Mouse (Mus musculus) E14TG2a.4 (cell line): ENCODE data around the gene Fras1.
A peak's percentile ranks its signal among the peaks of the same experiment; 100 is the strongest.

ENCODE experiments used
- H3K27me3 ChIP-seq: 2 replicates; pipeline ENCODE4 v1.6.1; 2014; ENCODE audit warnings: low read length, control low read depth; ENCODE audit not compliant: insufficient read depth
- H3K36me3 ChIP-seq: 2 replicates; pipeline ENCODE4 v1.6.1; 2014; ENCODE audit warnings: low read length, control low read depth; ENCODE audit not compliant: insufficient read depth
- H3K4me1 ChIP-seq: replicated peaks from 2 replicates; pipeline ENCODE4 v1.6.1; 2014; ENCODE audit warnings: low read depth, low read length, control low read depth
- H3K4me3 ChIP-seq: replicated peaks from 2 replicates; pipeline ENCODE4 v1.5.1; 2014; ENCODE audit warnings: mild to moderate bottlenecking, low read length
- H3K9me3 ChIP-seq: 2 replicates; pipeline ENCODE4 v1.6.1; 2014; ENCODE audit warnings: low read length, control low read depth
- CTCF ChIP-seq: conservative IDR thresholded peaks from 2 replicates; pipeline ENCODE4 v1.5.1; 2014; ENCODE audit warnings: low read length
- NANOG ChIP-seq: IDR thresholded peaks from 2 replicates; pipeline ENCODE4 v1.6.1; 2014; ENCODE audit warnings: borderline replicate concordance, low read length, mixed read lengths
- POU5F1 ChIP-seq: IDR thresholded peaks from 2 replicates; pipeline ENCODE4 v1.6.1; 2014; ENCODE audit warnings: low read length, borderline replicate concordance

The Fras1 gene

DNA sequence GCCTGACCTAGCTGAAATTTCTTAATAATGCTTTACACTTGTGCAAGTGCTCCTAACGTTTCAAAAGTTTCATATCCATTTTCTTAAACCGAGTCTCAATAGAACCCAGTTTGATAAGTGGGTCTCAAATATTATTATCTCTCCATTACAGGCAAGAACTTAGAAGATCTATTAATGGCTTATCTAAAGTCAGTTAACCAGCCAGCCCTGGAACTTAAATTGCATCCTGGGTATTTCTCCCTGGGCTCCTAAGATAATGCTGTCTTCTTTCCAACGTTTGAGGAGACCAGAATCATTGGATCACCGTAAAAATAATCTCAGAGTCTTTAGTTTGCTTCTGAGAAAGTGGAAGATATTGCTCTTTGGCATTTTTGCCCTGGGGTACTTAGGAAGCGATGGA lies 8.2 kb upstream of the Fras1 start:
- no peak overlapping the region for H3K4me3 ChIP-seq
- peaks cover 5% of the 10 kb centered on the region; the same call in 1 of the 2 replicates for H3K27me3 ChIP-seq
- peaks cover 9% of the 10 kb centered on the region for H3K9me3 ChIP-seq
- no peak for TF ChIP-seq CTCF
- H3K36me3 ChIP-seq, result no peaks in the 10 kb centered on the region
- peaks cover 4% of the 10 kb centered on the region; the same call in 1 of the 2 replicates for H3K4me1 ChIP-seq

DNA sequence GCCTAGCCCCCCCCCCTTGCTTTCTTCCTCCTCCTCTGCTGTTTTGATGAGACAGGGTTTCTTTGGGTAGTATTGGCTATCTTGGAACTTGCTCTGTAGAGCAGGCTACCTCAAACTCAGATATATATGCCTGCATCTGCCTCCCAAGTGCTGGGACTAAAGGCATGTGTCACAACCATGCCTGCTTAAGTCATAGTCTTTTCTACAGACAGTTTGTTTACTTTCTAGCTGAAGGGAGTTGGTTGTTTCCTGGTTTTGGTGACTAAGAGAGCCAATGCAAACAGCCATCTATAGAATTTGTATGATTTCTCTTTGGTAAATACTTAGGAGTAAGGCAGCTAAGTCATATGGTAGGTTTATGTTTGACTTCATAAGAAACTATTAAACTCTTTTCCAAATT lies 6.5 kb upstream of the Fras1 start:
- H3K4me1 ChIP-seq, result peaks cover 4% of the 10 kb centered on the region
- H3K27me3 ChIP-seq, result peaks cover 19% of the 10 kb centered on the region
- peaks cover 9% of the 10 kb centered on the region for H3K9me3 ChIP-seq
- H3K36me3 ChIP-seq, result no peaks in the 10 kb centered on the region
- TF ChIP-seq CTCF (no peak), NANOG (no peak), POU5F1 (no peak)
- H3K4me3 ChIP-seq, result no peak overlapping the region

GRCm38 (mm10) chr5:96373106-96373505 lies 649 bp upstream of the Fras1 start:
- Histone ChIP-seq H3K27me3 (peaks cover 63% of the 10 kb centered on the region), H3K4me3 (peak overlapping the region; percentile 84), H3K4me1 (peaks cover 23% of the 10 kb centered on the region), H3K9me3 (peaks cover 6% of the 10 kb centered on the region), H3K36me3 (no peaks in the 10 kb centered on the region)
- TF ChIP-seq CTCF (no peak), NANOG (no peak), POU5F1 (no peak)

- no peak for TF ChIP-seq CTCF
- TF ChIP-seq POU5F1, result no peak
- TF ChIP-seq NANOG, result no peak
- Histone ChIP-seq H3K4me1 (peaks cover 23% of the 10 kb centered on the region), H3K36me3 (no peaks in the 10 kb centered on the region), H3K4me3 (peak overlapping the region; percentile 84), H3K9me3 (no peaks in the 10 kb centered on the region), H3K27me3 (peaks cover 63% of the 10 kb centered on the region)
These were observed 489 bp downstream of the Fras1 start for GRCm38 (mm10) chr5:96373986-96374901.

GRCm38 (mm10) chr5:96375391-96375831 lies 1.7 kb downstream of the Fras1 start:
- H3K4me1 ChIP-seq, result peaks cover 23% of the 10 kb centered on the region
- H3K4me3 ChIP-seq, result no peak overlapping the region
- TF ChIP-seq POU5F1 (no peak), NANOG (no peak), CTCF (no peak)
- no peaks in the 10 kb centered on the region for H3K9me3 ChIP-seq
- peaks cover 60% of the 10 kb centered on the region for H3K27me3 ChIP-seq
- no peaks in the 10 kb centered on the region for H3K36me3 ChIP-seq

GRCm38 (mm10) chr5:96376216-96376615 lies 2.5 kb downstream of the Fras1 start:
- Histone ChIP-seq H3K4me1 (peaks cover 23% of the 10 kb centered on the region), H3K27me3 (peaks cover 56% of the 10 kb centered on the region), H3K36me3 (no peaks in the 10 kb centered on the region), H3K9me3 (no peaks in the 10 kb centered on the region), H3K4me3 (no peak overlapping the region)
- TF ChIP-seq CTCF (no peak), NANOG (no peak), POU5F1 (no peak)

DNA sequence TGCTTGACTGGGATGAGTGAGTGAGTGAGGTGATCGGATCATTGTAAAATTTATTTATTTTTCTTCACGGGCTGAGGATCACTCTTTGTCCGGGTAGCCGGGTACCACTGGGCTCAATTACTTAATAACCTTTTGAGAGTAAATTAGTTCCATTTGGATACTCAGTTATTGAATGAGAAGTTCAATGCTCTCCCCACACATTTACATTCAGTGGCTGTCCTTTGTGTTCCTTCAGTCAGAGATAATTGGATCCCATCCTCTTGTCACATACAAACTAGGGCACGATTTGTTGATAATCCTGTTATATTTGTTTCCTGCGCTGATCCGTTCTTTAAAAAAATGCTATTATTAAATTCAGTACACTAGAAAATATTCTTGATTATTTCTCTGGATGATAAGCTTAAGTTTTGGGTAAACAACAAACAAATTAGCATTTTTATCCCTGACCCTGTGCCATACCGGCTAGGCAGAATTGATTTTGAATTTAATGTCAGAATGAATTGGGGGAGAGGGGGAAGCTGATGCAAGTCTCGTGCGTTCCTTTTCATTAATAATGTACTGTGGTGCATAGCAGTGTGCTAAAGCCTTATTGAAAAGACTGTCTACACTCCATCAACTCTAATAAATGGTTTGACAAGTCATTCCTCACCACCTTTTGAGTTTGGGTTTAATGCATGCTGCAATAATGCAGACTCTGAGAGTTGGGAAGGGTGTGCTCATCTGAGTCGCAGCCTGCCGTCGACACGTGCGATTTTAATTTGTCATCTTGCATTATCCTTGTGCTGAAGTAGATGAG lies 12.6 kb downstream of the Fras1 start:
- H3K4me3 ChIP-seq, result no peak overlapping the region
- no peaks in the 10 kb centered on the region for H3K36me3 ChIP-seq
- H3K4me1 ChIP-seq, result no peaks in the 10 kb centered on the region
- no peaks in the 10 kb centered on the region for H3K27me3 ChIP-seq
- TF ChIP-seq POU5F1 (no peak), NANOG (no peak), CTCF (no peak)
- no peaks in the 10 kb centered on the region for H3K9me3 ChIP-seq

DNA sequence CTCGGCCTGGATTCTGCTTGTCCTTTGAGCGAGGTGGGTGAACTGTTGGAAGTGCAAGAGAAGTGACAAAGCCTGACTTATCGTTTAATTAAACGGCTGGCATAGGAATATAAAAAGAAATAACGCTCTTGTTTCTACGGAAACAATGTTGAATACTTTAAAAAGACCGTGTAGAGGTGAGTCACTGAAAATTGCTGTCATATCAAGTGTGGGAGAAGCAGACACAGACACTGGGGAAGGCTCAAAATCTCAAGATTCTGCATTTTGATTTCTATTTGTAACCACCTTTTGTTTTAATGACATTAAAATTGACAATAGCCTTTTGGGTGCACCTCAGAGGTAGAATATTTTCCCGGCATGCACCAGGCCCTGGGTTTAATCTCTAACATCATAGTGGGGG lies 14.6 kb downstream of the Fras1 start:
- Histone ChIP-seq H3K4me3 (no peak overlapping the region), H3K36me3 (no peaks in the 10 kb centered on the region), H3K27me3 (no peaks in the 10 kb centered on the region), H3K9me3 (no peaks in the 10 kb centered on the region), H3K4me1 (no peaks in the 10 kb centered on the region)
- TF ChIP-seq NANOG (no peak), CTCF (no peak), POU5F1 (no peak)
